Mouse (Mus musculus) liver, embryonic 18 days (tissue): ENCODE measurements around the gene Dohh. TPM values are rescaled to one million over a fixed set of nuclear protein-coding genes. Genes with fewer than 3 reads are reported as not detected.

Experiments
- polyA plus RNA-seq: library from polyadenylated mRNA; depleted of rRNA; stranded (reverse); fragments of >200 nt; gene quantifications from 2 replicates; pipeline ENCODE4 v1.2.3, GENCODE M21; 2012; rRNA removed

Gene Dohh
- polyA plus RNA-seq = 27.6 and 28.9 TPM in 2 replicates

GRCm38 (mm10) chr10:81383802-81384604 lies at the start of gene Dohh, which contains the start of gene Gm48551:
Gene Dohh, plus strand, starts transcription at chr10:81384428.
Gene Gm48551, plus strand, starts transcription at chr10:81384466.

GRCm38 (mm10) chr10:81342686-81343505 lies 41.3 kb upstream of the Dohh start, which contains the start of gene Gipc3:
Gene Gipc3, minus strand, starts transcription at chr10:81343266.

GRCm38 (mm10) chr10:81350351-81351063 lies 33.7 kb upstream of the Dohh start, which contains the start of gene Hmg20b:
Gene Hmg20b, minus strand, starts transcription at chr10:81350480.

GRCm38 (mm10) chr10:81356991-81357844 lies 27.0 kb upstream of the Dohh start, which contains the start of gene Mfsd12:
Gene Mfsd12, plus strand, starts transcription at chr10:81357491.

GRCm38 (mm10) chr10:81365672-81366476 lies 18.4 kb upstream of the Dohh start, which contains the start of gene 4930404N11Rik:
Gene 4930404N11Rik, minus strand, starts transcription at chr10:81365816.

GRCm38 (mm10) chr10:81377793-81378552 lies 6.3 kb upstream of the Dohh start, which contains the start of gene Fzr1:
Gene Fzr1, minus strand, starts transcription at chr10:81378516.

GRCm38 (mm10) chr10:81388505-81389055 lies 4.4 kb downstream of the Dohh start, which contains the start of gene Gm48552:
Gene Gm48552, plus strand, starts transcription at chr10:81389005.

GRCm38 (mm10) chr10:81392781-81393185 lies 8.6 kb downstream of the Dohh start, which contains the start of gene Smim24:
Gene Smim24, plus strand, starts transcription at chr10:81393051.

Other genes starting within 250 kb of the Dohh start
- gene Zbtb7a, start 249.2 kb upstream of the Dohh start, polyA plus RNA-seq = 8.5 and 8.6 TPM in 2 replicates
- 10.3 and 12.9 TPM in 2 replicates for gene Pias4, start 216.5 kb upstream of the Dohh start, polyA plus RNA-seq
- gene Eef2, start 207.8 kb upstream of the Dohh start, polyA plus RNA-seq = 583 and 691 TPM in 2 replicates
- gene Dapk3, start 201.4 kb upstream of the Dohh start, polyA plus RNA-seq = 16.9 and 18.2 TPM in 2 replicates
- not detected in 2 replicates for gene 4930442H23Rik, start 200.6 kb upstream of the Dohh start, polyA plus RNA-seq
- not detected in 2 replicates for gene Nmrk2, start 182.4 kb upstream of the Dohh start, polyA plus RNA-seq
- 0.01 TPM in 1 of 2 replicates, not detected in the other for gene Atcay, start 153.6 kb upstream of the Dohh start, polyA plus RNA-seq
- 1.9 and 2.1 TPM in 2 replicates for gene Zfr2, start 151.3 kb upstream of the Dohh start, polyA plus RNA-seq
- 1.4 and 1.9 TPM in 2 replicates for gene Matk, start 131.5 kb upstream of the Dohh start, polyA plus RNA-seq
- gene Mrpl54, start 117.5 kb upstream of the Dohh start, polyA plus RNA-seq = 44.6 and 45.1 TPM in 2 replicates
- gene Apba3, start 117.5 kb upstream of the Dohh start, polyA plus RNA-seq = 23.2 and 24.9 TPM in 2 replicates
- 0.88 and 1.1 TPM in 2 replicates for gene Tjp3, start 92.8 kb upstream of the Dohh start, polyA plus RNA-seq
- 10.3 and 11.9 TPM in 2 replicates for gene Pip5k1c, start 91.5 kb upstream of the Dohh start, polyA plus RNA-seq
- gene Cactin, start 63.3 kb upstream of the Dohh start, polyA plus RNA-seq = 12.9 and 13.4 TPM in 2 replicates
- gene Tbxa2r, start 55.7 kb upstream of the Dohh start, polyA plus RNA-seq = 3.1 and 3.4 TPM in 2 replicates
- gene Gipc3, start 41.2 kb upstream of the Dohh start, polyA plus RNA-seq = 0.02 TPM in 2 replicates
- 24.1 and 27.6 TPM in 2 replicates for gene Hmg20b, start 33.9 kb upstream of the Dohh start, polyA plus RNA-seq
- 8.7 and 8.9 TPM in 2 replicates for gene Mfsd12, start 26.9 kb upstream of the Dohh start, polyA plus RNA-seq
- 0.39 and 1.0 TPM in 2 replicates for gene 4930404N11Rik, start 18.6 kb upstream of the Dohh start, polyA plus RNA-seq
- 54.1 and 61.6 TPM in 2 replicates for gene Fzr1, start 5.9 kb upstream of the Dohh start, polyA plus RNA-seq
- 0.58 and 0.75 TPM in 2 replicates for gene Gm48551, start within 50 bp of the Dohh start, polyA plus RNA-seq
- gene Gm48552, start 4.6 kb downstream of the Dohh start, polyA plus RNA-seq = 0.64 and 0.82 TPM in 2 replicates
- 2.6 and 3.4 TPM in 2 replicates for gene Smim24, start 8.6 kb downstream of the Dohh start, polyA plus RNA-seq
- gene Nfic, start 71.2 kb downstream of the Dohh start, polyA plus RNA-seq = 1.7 and 1.9 TPM in 2 replicates
- gene Celf5, start 98.3 kb downstream of the Dohh start, polyA plus RNA-seq = 0.02 and 0.06 TPM in 2 replicates
- gene Ncln, start 112.0 kb downstream of the Dohh start, polyA plus RNA-seq = 65.7 and 83.5 TPM in 2 replicates
- 5.4 and 5.7 TPM in 2 replicates for gene S1pr4, start 115.7 kb downstream of the Dohh start, polyA plus RNA-seq
- gene Gna15, start 139.8 kb downstream of the Dohh start, polyA plus RNA-seq = 4.0 and 4.2 TPM in 2 replicates
- 20.3 and 23.1 TPM in 2 replicates for gene Gna11, start 160.8 kb downstream of the Dohh start, polyA plus RNA-seq
- 179 and 189 TPM in 2 replicates for gene Aes, start 175.1 kb downstream of the Dohh start, polyA plus RNA-seq
- 5.9 and 6.8 TPM in 2 replicates for gene Tle2, start 190.1 kb downstream of the Dohh start, polyA plus RNA-seq
- 4.9 and 5.2 TPM in 2 replicates for gene Tle6, start 216.6 kb downstream of the Dohh start, polyA plus RNA-seq
- 1.5 and 2.0 TPM in 2 replicates for gene BC025920, start 221.8 kb downstream of the Dohh start, polyA plus RNA-seq
- gene Sirt6, start 243.4 kb downstream of the Dohh start, polyA plus RNA-seq = 7.5 and 8.7 TPM in 2 replicates
- gene Ankrd24, start 244.1 kb downstream of the Dohh start, polyA plus RNA-seq = 10.1 and 10.8 TPM in 2 replicates